Mouse (Mus musculus): Measurements from ENCODE around the gene Irak2. TPM values are rescaled to one million over a fixed set of nuclear protein-coding genes. Genes with fewer than 3 reads are reported as not detected.
"Not testable (repeated sequence)": the region's sequence is repeated elsewhere in the genome, so short reads cannot be mapped to it uniquely, and the experiment has no call there.

Irak2 gene
- polyA plus RNA-seq, 1 experiment from 2014 or later, result 1.0 TPM

DNA sequence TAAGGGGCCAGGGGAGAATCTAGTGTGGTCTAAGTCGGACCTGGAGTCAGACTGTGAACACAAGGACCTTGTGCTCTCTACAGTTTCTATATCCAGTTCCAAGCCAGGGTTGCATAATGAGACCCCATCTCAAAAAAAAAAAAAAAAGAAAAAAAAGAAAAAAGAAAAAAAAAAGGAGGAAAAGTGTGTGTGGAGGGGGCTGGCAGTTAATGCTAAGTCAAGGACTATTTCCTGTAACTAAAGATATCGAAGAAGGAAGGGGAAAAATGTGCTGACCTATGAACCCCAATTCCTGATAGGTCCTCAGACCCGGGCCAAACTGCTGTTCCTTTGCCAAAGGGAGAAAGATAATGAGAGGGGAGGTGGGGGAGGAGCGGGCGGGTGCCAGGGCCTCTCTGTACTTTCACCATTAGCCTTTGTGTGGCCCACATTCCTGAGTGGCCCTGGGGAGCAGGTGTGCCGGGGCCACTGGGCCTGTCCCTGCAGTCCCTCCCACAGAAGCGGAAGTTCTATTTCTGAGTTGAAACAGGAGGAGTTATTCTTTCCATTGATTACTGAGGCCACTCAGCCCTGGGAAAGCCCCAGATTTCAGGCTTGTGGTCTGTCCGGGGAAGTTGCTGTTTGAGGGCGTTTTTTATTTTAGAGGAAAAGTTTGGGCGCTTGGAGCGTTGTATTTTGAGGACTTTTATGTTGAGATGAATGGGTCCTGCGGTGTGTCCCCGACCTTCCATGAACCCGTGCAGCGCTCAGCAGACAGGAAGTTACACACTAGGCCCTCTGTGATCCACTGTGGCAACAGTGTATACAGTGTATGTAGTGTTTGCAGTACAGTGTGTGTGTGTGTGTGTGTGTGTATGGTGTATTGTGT is 30.3 kb downstream of the Irak2 start:
- no peaks in the 10 kb centered on the region for H3K4me1 ChIP-seq (ENCODE audit: control insufficient read depth, insufficient read depth, low read length)
- no peak overlapping the region for H3K9ac ChIP-seq (replicated peaks; ENCODE audit: low read length)
- ATAC-seq (ENCODE audit: low FRiP score, low TSS enrichment) (no peak), DNase-seq (no peak)
- 53% methylated on average over 15 of the region's 15 CpGs for WGBS
- H3K9me3 ChIP-seq (ENCODE audit: control insufficient read depth, low read length), result no peaks in the 10 kb centered on the region
- H3K36me3 ChIP-seq (ENCODE audit: control insufficient read depth, insufficient read depth, low read length), result no peaks in the 10 kb centered on the region
- no peak overlapping the region for H3K4me2 ChIP-seq (ENCODE audit: low read length)
- H3K27ac ChIP-seq (replicated peaks; ENCODE audit: low read depth, low read length), result no peak overlapping the region
- no peak overlapping the region for H3K4me3 ChIP-seq (replicated peaks; ENCODE audit: low read depth, low read length)
- no peaks in the 10 kb centered on the region for H3K27me3 ChIP-seq (ENCODE audit: control insufficient read depth, insufficient read depth, low read length)

DNA sequence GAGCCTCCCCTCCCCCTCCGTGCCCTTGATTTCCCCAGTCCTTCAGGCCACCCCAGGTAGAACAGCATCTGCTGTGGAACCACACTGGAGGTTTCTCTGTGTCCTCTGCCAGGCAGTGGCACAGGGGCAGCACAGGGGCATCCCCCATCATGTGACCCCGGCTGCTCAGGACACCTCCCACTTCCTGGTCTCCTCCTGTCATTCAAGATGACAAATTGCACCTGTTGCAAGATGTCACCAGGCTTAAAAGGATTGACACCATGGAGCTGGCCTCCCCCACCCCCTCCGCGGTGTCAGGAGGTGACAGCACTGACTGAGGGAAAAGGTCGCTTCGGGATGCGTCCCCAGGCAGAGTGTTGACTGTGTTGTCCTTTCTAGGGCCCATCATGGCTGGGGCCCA is 31.6 kb downstream of the Irak2 start:
- Histone ChIP-seq H3K4me3 (replicated peaks; ENCODE audit: low read depth, low read length) (no peak overlapping the region), H3K27ac (replicated peaks; ENCODE audit: low read depth, low read length) (no peak overlapping the region), H3K4me1 (ENCODE audit: control insufficient read depth, insufficient read depth, low read length) (no peaks in the 10 kb centered on the region), H3K9me3 (ENCODE audit: control insufficient read depth, low read length) (no peaks in the 10 kb centered on the region), H3K27me3 (ENCODE audit: control insufficient read depth, insufficient read depth, low read length) (no peaks in the 10 kb centered on the region), H3K9ac (replicated peaks; ENCODE audit: low read length) (no peak overlapping the region), H3K4me2 (ENCODE audit: low read length) (no peak overlapping the region), H3K36me3 (ENCODE audit: control insufficient read depth, insufficient read depth, low read length) (no peaks in the 10 kb centered on the region)
- ATAC-seq (ENCODE audit: low FRiP score, low TSS enrichment), result no peak
- DNase-seq, result no peak
- 86% methylated on average over 7 of the region's 7 CpGs for WGBS

DNA sequence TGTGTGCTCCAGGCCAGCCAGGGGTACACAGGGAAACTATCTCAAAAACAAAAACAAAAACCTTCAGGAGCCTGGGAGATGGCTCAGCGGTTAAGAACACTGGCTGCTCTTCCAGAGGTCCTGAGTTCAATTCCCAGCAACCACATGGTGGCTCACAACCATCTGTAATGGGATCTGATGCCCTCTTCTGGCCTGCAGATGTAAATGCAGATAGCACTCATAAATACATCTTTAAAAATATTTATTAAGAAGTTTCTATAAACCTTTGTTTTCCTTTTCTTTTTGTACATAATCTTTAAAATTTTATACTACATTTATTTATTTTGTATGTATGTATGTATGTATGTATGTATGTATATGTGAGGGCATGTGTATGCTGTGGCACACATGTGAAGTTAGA is 33.8 kb downstream of the Irak2 start:
- DNase-seq; H3K27ac ChIP-seq (replicated peaks; ENCODE audit: low read depth, low read length); H3K27me3 ChIP-seq (ENCODE audit: control insufficient read depth, insufficient read depth, low read length); H3K9me3 ChIP-seq (ENCODE audit: control insufficient read depth, low read length); H3K9ac ChIP-seq (replicated peaks; ENCODE audit: low read length); H3K36me3 ChIP-seq (ENCODE audit: control insufficient read depth, insufficient read depth, low read length); H3K4me2 ChIP-seq (ENCODE audit: low read length); H3K4me3 ChIP-seq (replicated peaks; ENCODE audit: low read depth, low read length); H3K4me1 ChIP-seq (ENCODE audit: control insufficient read depth, insufficient read depth, low read length); ATAC-seq (ENCODE audit: low FRiP score, low TSS enrichment): not testable (repeated sequence)
- 97% methylated on average over 1 of the region's 1 CpGs for WGBS

DNA sequence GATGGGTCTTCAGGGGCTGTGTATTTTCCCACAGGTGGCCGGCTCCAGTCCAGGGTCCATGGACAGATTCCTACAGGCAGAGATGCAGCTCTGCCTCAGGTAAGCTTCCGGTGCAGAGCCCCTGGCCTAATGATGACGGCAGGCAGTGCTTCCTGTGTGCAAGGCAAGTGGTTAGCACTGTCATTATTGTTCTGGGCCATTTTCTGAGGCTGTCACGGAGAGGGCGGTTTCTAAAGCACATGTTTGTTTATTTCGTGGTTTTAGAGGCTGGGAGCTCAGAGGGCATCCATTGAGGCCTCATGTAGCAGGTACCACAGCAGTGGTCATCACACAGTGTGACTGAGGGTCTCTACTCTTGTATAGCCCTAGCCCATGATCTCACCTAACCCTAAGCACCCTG is 34.7 kb downstream of the Irak2 start:
- DNase-seq, result no peak
- ATAC-seq (ENCODE audit: low FRiP score, low TSS enrichment), result no peak
- H3K4me3 ChIP-seq (replicated peaks; ENCODE audit: low read depth, low read length), result no peak overlapping the region
- H3K27ac ChIP-seq (replicated peaks; ENCODE audit: low read depth, low read length), result no peak overlapping the region
- H3K4me2 ChIP-seq (ENCODE audit: low read length), result no peak overlapping the region
- H3K9me3 ChIP-seq (ENCODE audit: control insufficient read depth, low read length), result no peaks in the 10 kb centered on the region
- no peak overlapping the region for H3K9ac ChIP-seq (replicated peaks; ENCODE audit: low read length)
- H3K36me3 ChIP-seq (ENCODE audit: control insufficient read depth, insufficient read depth, low read length), result no peaks in the 10 kb centered on the region
- 88% methylated on average over 6 of the region's 6 CpGs for WGBS
- no peaks in the 10 kb centered on the region for H3K4me1 ChIP-seq (ENCODE audit: control insufficient read depth, insufficient read depth, low read length)
- no peaks in the 10 kb centered on the region for H3K27me3 ChIP-seq (ENCODE audit: control insufficient read depth, insufficient read depth, low read length)

DNA sequence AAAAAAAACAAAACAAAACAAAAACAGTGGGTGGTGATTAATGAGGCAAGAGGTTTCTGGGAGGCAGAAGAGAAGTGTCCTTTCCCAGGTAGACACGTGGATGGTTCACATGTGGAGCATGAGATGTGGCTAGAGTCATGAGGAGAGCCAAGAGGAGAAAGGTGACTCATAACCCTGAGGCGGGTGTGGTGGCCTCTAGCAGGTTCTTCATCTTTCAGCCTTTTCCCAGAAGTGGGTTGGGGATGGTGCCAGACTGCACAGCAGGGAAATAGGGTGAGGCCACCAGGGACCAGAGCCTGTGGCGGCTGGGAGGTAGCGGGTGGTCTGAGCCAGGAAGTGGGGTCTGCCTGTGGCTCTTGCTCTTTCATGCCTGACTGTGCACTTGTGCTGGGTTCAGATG is 37.0 kb downstream of the Irak2 start:
- Histone ChIP-seq H3K9ac (replicated peaks; ENCODE audit: low read length) (no peak overlapping the region), H3K4me1 (ENCODE audit: control insufficient read depth, insufficient read depth, low read length) (no peaks in the 10 kb centered on the region), H3K9me3 (ENCODE audit: control insufficient read depth, low read length) (no peaks in the 10 kb centered on the region), H3K27ac (replicated peaks; ENCODE audit: low read depth, low read length) (no peak overlapping the region), H3K36me3 (ENCODE audit: control insufficient read depth, insufficient read depth, low read length) (no peaks in the 10 kb centered on the region), H3K4me3 (replicated peaks; ENCODE audit: low read depth, low read length) (no peak overlapping the region), H3K27me3 (ENCODE audit: control insufficient read depth, insufficient read depth, low read length) (no peaks in the 10 kb centered on the region), H3K4me2 (ENCODE audit: low read length) (no peak overlapping the region)
- DNase-seq (no peak), ATAC-seq (ENCODE audit: low FRiP score, low TSS enrichment) (no peak)
- 85% methylated on average over 4 of the region's 4 CpGs for WGBS

DNA sequence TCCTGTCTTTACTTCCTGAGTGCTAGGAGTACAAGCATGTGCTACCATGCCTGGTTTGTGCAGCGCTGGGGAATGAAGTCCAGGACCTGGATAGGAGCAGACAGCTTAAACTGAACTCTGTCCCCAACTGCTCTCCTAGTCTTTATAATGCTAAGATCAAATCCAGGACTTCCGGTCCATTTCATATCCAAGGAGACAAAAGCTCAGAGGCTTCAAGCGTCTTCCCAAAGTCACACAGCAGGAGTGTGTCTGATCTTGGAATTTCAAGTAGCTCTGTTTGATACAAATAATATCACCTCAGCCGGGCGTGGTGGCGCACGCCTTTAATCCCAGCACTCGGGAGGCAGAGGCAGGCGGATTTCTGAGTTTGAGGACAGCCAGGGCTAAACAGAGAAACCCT is 37.7 kb downstream of the Irak2 start:
- DNase-seq (no peak), ATAC-seq (ENCODE audit: low FRiP score, low TSS enrichment) (no peak)
- Histone ChIP-seq H3K27me3 (ENCODE audit: control insufficient read depth, insufficient read depth, low read length) (no peaks in the 10 kb centered on the region), H3K4me1 (ENCODE audit: control insufficient read depth, insufficient read depth, low read length) (no peaks in the 10 kb centered on the region), H3K4me3 (replicated peaks; ENCODE audit: low read depth, low read length) (no peak overlapping the region), H3K4me2 (ENCODE audit: low read length) (no peak overlapping the region), H3K36me3 (ENCODE audit: control insufficient read depth, insufficient read depth, low read length) (no peaks in the 10 kb centered on the region), H3K9me3 (ENCODE audit: control insufficient read depth, low read length) (no peaks in the 10 kb centered on the region), H3K9ac (replicated peaks; ENCODE audit: low read length) (no peak overlapping the region), H3K27ac (replicated peaks; ENCODE audit: low read depth, low read length) (no peak overlapping the region)
- 92% methylated on average over 9 of the region's 9 CpGs for WGBS

DNA sequence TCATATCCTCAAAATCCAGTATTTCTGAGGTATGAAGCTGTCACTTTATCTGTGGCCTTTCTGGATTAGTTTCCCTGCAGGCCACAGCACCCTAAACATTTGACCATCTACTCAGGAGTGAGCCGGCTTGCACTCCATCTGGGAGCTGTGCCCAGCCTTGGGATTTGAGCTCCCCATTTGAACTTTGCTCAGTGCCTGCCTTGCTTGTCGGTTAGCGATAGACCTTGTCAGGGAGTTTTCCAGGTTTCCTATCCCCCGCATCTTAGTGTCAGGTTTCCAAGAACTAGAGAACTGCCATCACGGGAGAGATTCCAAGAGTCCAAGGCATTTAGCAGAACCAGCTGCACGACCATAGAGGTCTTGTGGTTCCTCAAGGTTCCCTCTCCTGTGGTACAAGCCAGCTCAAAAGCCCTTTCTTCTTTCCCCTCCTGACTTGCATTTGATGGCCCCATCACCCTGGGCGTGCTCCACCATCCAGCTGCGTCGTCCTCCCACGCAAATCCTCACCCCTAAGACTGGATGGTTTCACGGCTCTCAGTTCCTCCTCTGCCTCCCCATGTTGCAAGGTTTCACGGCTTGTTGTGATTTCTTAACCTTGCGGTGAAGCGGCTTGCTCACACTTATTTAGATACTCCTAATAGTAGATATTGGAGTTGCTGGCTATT is 38.9 kb downstream of the Irak2 start:
- no peak overlapping the region for H3K4me2 ChIP-seq (ENCODE audit: low read length)
- H3K36me3 ChIP-seq (ENCODE audit: control insufficient read depth, insufficient read depth, low read length), result no peaks in the 10 kb centered on the region
- H3K27me3 ChIP-seq (ENCODE audit: control insufficient read depth, insufficient read depth, low read length), result no peaks in the 10 kb centered on the region
- no peak for ATAC-seq (ENCODE audit: low FRiP score, low TSS enrichment)
- H3K27ac ChIP-seq (replicated peaks; ENCODE audit: low read depth, low read length), result no peak overlapping the region
- DNase-seq, result no peak
- no peak overlapping the region for H3K9ac ChIP-seq (replicated peaks; ENCODE audit: low read length)
- H3K4me3 ChIP-seq (replicated peaks; ENCODE audit: low read depth, low read length), result no peak overlapping the region
- WGBS, result 80% methylated on average over 14 of the region's 14 CpGs
- no peaks in the 10 kb centered on the region for H3K9me3 ChIP-seq (ENCODE audit: control insufficient read depth, low read length)
- H3K4me1 ChIP-seq (ENCODE audit: control insufficient read depth, insufficient read depth, low read length), result no peaks in the 10 kb centered on the region

DNA sequence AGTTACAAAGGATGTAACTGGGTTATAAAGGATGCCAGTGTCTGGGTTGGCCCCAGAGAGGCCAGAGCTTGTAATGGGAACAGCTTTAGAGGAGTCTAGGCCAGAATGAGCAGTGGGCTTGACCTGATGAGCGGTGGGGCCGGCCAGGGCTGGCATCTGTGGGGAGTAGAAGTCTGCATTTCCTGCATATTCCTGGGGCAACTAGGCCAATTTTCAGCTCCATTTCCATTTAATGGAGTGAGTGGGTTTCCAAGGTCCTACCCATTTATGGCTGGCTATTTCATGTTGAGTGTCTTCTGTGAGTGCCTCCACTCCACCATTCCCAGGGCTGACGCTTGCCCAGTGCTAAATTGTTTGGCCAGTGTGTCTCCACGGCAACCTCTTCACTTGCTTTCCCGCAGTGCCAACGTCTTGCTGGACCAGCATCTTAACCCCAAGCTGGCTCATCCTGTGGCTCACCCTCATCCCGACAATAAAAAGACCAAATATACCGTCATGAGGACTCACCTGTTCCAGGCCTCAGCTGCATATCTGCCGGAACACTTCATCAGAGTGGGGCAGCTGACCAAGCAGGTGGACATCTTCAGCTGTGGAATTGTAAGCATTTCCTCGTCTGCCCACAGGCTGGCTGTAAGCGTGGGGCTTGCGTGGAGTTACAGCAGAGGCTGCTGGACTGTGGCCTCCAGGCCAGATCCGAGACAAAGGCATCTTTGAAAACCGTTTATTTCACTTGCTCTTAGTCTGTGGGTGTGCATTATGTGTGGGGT is 40.2 kb downstream of the Irak2 start:
- DNase-seq (no peak), ATAC-seq (ENCODE audit: low FRiP score, low TSS enrichment) (no peak)
- Histone ChIP-seq H3K4me1 (ENCODE audit: control insufficient read depth, insufficient read depth, low read length) (no peaks in the 10 kb centered on the region), H3K9me3 (ENCODE audit: control insufficient read depth, low read length) (no peaks in the 10 kb centered on the region), H3K36me3 (ENCODE audit: control insufficient read depth, insufficient read depth, low read length) (no peaks in the 10 kb centered on the region), H3K4me3 (replicated peaks; ENCODE audit: low read depth, low read length) (no peak overlapping the region), H3K27ac (replicated peaks; ENCODE audit: low read depth, low read length) (no peak overlapping the region), H3K4me2 (ENCODE audit: low read length) (no peak overlapping the region), H3K27me3 (ENCODE audit: control insufficient read depth, insufficient read depth, low read length) (no peaks in the 10 kb centered on the region), H3K9ac (replicated peaks; ENCODE audit: low read length) (no peak overlapping the region)
- 72% methylated on average over 14 of the region's 14 CpGs for WGBS
